In genomic region chr11:63923386-63923785, GRCm38 (mm10) we compare ENCODE assay signal across 8 mouse cellular contexts. TPM values are rescaled to one million over a fixed set of nuclear protein-coding genes. Genes with fewer than 3 reads are reported as not detected.
DNase-seq lines count a peak whose midpoint lies in the region; ATAC-seq and TF ChIP-seq lines count a peak whose summit lies in the region.

No protein-coding gene starts in this region.

- peak overlapping the region; percentile 44; the same call in 1 of the 2 replicates for H3K9ac ChIP-seq in kidney, embryonic 14.5 days (ENCODE audit: low read depth, low read length)
- H3K9ac ChIP-seq in forebrain, embryonic 11.5 days (ENCODE audit: low read length), result peak overlapping the region; percentile 27; the same call in 1 of the 2 replicates
- H3K9ac ChIP-seq in intestine, postnatal 0 days (ENCODE audit: low read depth, low read length), result no peak overlapping the region

- H3K4me3 ChIP-seq in kidney, embryonic 14.5 days (ENCODE audit: low read length), result peak overlapping the region; percentile 63
- H3K4me3 ChIP-seq in forebrain, embryonic 11.5 days (ENCODE audit: low read depth, low read length), result peak overlapping the region; percentile 25
- H3K4me3 ChIP-seq in intestine, postnatal 0 days (ENCODE audit: low read depth, low read length), result peak overlapping the region; percentile 35

- H3K4me2 ChIP-seq in kidney, embryonic 14.5 days (replicated peaks; ENCODE audit: low read depth, low read length), result peak overlapping the region; percentile 84
- peak overlapping the region; percentile 49 for H3K4me2 ChIP-seq in forebrain, embryonic 11.5 days (ENCODE audit: low read depth, low read length, severe bottlenecking)
- H3K4me2 ChIP-seq in intestine, postnatal 0 days (replicated peaks; ENCODE audit: low read depth), result peak overlapping the region; percentile 84

- TF ChIP-seq CTCF in intestine, postnatal 0 days (IDR thresholded peaks at IDR 0.05; ENCODE audit: low read depth), result no peak

- H3K27ac ChIP-seq in kidney, embryonic 14.5 days (ENCODE audit: low read depth, low read length), result no peak overlapping the region
- H3K27ac ChIP-seq in forebrain, embryonic 11.5 days (ENCODE audit: low read depth, low read length), result no peak overlapping the region
- H3K27ac ChIP-seq in intestine, postnatal 0 days (ENCODE audit: low read depth, low read length), result no peak overlapping the region

- H3K9me3 ChIP-seq in kidney, embryonic 14.5 days (ENCODE audit: control insufficient read depth, low read length), result no peaks in the 10 kb centered on the region
- H3K9me3 ChIP-seq in forebrain, embryonic 11.5 days (ENCODE audit: control insufficient read depth, low read length), result no peaks in the 10 kb centered on the region
- no peaks in the 10 kb centered on the region for H3K9me3 ChIP-seq in intestine, postnatal 0 days (ENCODE audit: control insufficient read depth)

- no peaks in the 10 kb centered on the region for H3K36me3 ChIP-seq in kidney, embryonic 14.5 days (ENCODE audit: control insufficient read depth, insufficient read depth, low read length)
- H3K36me3 ChIP-seq in forebrain, embryonic 11.5 days (ENCODE audit: control insufficient read depth, insufficient read depth, low read length), result no peaks in the 10 kb centered on the region
- H3K36me3 ChIP-seq in intestine, postnatal 0 days (ENCODE audit: control insufficient read depth, insufficient read depth), result no peaks in the 10 kb centered on the region

- H3K4me1 ChIP-seq in kidney, embryonic 14.5 days (ENCODE audit: control insufficient read depth, insufficient read depth, low read length), result peaks cover 27% of the 10 kb centered on the region
- H3K4me1 ChIP-seq in forebrain, embryonic 11.5 days (replicated peaks; ENCODE audit: control insufficient read depth, insufficient read depth, low read length), result peaks cover 33% of the 10 kb centered on the region
- peaks cover 5% of the 10 kb centered on the region; the same call in 1 of the 2 replicates for H3K4me1 ChIP-seq in intestine, postnatal 0 days (replicated peaks; ENCODE audit: control insufficient read depth, insufficient read depth, low read length)

- no peak for DNase-seq in kidney, postnatal 14 days
- DNase-seq in forebrain, embryonic 11.5 days (ENCODE audit: low spot score), result peak; percentile 69
- no peak for DNase-seq in left cerebral cortex, adult 18-20 months (ENCODE audit: low spot score in 2 of 2)
- no peak for DNase-seq in right cerebral cortex, postnatal 36 days (ENCODE audit: low spot score in 2 of 2)
- no peak for DNase-seq in right cerebral cortex, postnatal 4 days

- peaks cover 51% of the 10 kb centered on the region for H3K27me3 ChIP-seq in kidney, embryonic 14.5 days (ENCODE audit: control insufficient read depth, insufficient read depth, low read length)
- peaks cover 72% of the 10 kb centered on the region for H3K27me3 ChIP-seq in forebrain, embryonic 11.5 days (ENCODE audit: control insufficient read depth, insufficient read depth, low read length)
- H3K27me3 ChIP-seq in intestine, postnatal 0 days (replicated peaks; ENCODE audit: control insufficient read depth, insufficient read depth, low read length), result peaks cover 69% of the 10 kb centered on the region

- no peak for ATAC-seq in kidney, embryonic 14.5 days (ENCODE audit: low FRiP score, low TSS enrichment)
- no peak for ATAC-seq in forebrain, embryonic 11.5 days (replicated peaks; ENCODE audit: low FRiP score)
- no peak for ATAC-seq in intestine, postnatal 0 days
- peak; percentile 11; the same call in 1 of the 2 replicates for ATAC-seq in megakaryocyte, adult 5-6 weeks (ENCODE audit: poor library complexity, severe bottlenecking)

- WGBS in kidney, embryonic 14.5 days, result under 1% methylated on average over 29 of the region's 29 CpGs
- WGBS in forebrain, embryonic 11.5 days, result under 1% methylated on average over 29 of the region's 29 CpGs
- WGBS in intestine, postnatal 0 days, result 2% methylated on average over 29 of the region's 29 CpGs

RNA-seq across cellular contexts. Expression of gene Hs3st3b1, which starts 1.3 kb away (rescaled TPM):
- polyA plus RNA-seq in kidney, embryonic 14.5 days (2014; fragmentation: Nextera tagmentation; extraction: Ambion mirVana), result 17.9 and 34.0 TPM in 2 replicates
- 6.4 and 7.0 TPM in 2 replicates for polyA plus RNA-seq in forebrain, embryonic 11.5 days (2014; fragmentation: Nextera tagmentation; extraction: Ambion mirVana)
- polyA plus RNA-seq in intestine, postnatal 0 days (2015; fragmentation: Nextera tagmentation; extraction: Ambion mirVana), result 2.5 and 2.6 TPM in 2 replicates
- total RNA-seq in megakaryocyte, adult 5-6 weeks (2015), result 0.38 and 0.55 TPM in 2 replicates
- 0.59 and 0.77 TPM in 2 replicates for total RNA-seq in megakaryocyte, adult 5-6 weeks (2017)
- 1 to 10 TPM; 1.9 TPM for total RNA-seq in left cerebral cortex, adult 18-20 months (2021)
